Mouse (Mus musculus) olfactory bulb, adult 2 months (tissue): Measurements from ENCODE around the gene Rps6kb2.

Experiments used
- CTCF ChIP-seq: fragments of 200-500 bp; IDR thresholded peaks from 2 replicates; pipeline ENCODE4 v1.5.1; 2012; ENCODE audit warnings: low read depth, mild to moderate bottlenecking, low read length, moderate library complexity; ENCODE audit not compliant: insufficient read depth
- POLR2A ChIP-seq: fragments of 200-500 bp; IDR thresholded peaks from 2 replicates; pipeline ENCODE4 v1.6.1; 2012; ENCODE audit warnings: mild to moderate bottlenecking, low read depth, low read length, moderate library complexity; ENCODE audit not compliant: insufficient read depth

DNA sequence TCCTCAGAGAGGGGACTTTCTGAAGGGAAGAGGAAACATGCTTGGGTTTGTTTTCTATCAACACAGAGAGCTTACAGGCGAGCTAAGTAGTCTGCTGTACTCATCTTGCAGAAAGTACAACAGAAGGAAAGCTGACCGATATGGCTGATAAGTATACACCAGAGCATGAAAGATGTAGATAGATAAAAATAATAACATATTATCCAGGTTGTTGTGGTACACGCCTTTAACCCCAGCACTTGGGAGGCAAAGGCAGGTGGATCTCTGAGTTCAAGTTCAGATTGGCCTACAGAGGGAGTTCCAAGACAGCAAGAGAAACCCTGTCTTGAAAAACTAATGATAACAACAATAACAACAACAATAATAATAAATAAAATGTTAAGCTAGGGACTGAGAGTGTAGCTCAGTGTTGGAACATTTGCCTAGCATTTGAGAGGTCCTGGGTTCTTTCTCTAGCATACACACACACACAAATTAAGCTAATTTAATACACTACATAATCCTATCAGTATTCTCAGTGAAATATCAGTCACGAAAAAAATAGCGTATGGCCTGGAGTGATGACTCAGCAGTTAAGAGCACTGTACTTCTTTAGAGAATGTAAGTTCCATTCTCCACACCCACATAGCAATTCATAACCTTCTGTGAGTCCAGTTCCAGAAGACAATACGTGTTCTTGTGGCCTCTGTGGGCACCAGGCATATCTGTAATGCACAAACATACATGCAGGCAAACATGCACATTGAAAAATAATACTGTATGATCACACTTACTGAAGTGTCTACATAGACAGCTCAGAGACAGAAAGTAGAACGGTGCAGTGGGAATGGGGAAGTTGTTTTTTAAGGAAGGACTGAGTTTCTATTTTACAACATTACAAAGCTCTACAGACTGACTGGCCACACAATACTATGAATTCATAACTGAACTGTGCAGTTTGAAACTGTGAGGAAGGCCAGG is 40.5 kb downstream of the Rps6kb2 start:
- no peak for TF ChIP-seq CTCF
- no peak for TF ChIP-seq POLR2A
